Mouse (Mus musculus): ENCODE data around the gene Vars. TPM values are rescaled to one million over a fixed set of nuclear protein-coding genes. Genes with fewer than 3 reads are reported as not detected.
A peak's percentile ranks its signal among the peaks of the same experiment; 100 is the strongest.

The Vars gene
- total and polyA plus RNA-seq, 3 experiments = 130 to 1,339 (median 289) TPM

GRCm38 (mm10) chr17:35045807-35046680 is 45.3 kb downstream of the Vars start:
- Histone ChIP-seq H3K4me3 (ENCODE audit: low read depth, low read length) (peak overlapping the region; percentile 75), H3K4me1 (ENCODE audit: insufficient read depth, low read depth, low read length) (peaks cover 81% of the 10 kb centered on the region), H3K36me3 (replicated peaks) (peaks cover 11% of the 10 kb centered on the region), H3K9me3 (replicated peaks) (no peaks in the 10 kb centered on the region), H3K27me3 (ENCODE audit: insufficient read depth, low read length) (no peaks in the 10 kb centered on the region)
- no peak for TF ChIP-seq GATA2 (IDR thresholded peaks at IDR 0.05; ENCODE audit: borderline replicate concordance, low read depth, low read length)
- TF ChIP-seq POLR2AphosphoS5 (IDR thresholded peaks at IDR 0.05; ENCODE audit: insufficient replicate concordance, low read depth, low read length) = no peak
- TF ChIP-seq GATA1 (IDR thresholded peaks at IDR 0.05; ENCODE audit: borderline replicate concordance, low read length) = no peak
- no peak for TF ChIP-seq CTCF (IDR thresholded peaks at IDR 0.05; ENCODE audit: low read depth, low read length)
- no peak for TF ChIP-seq TAL1 (conservative IDR thresholded peaks at IDR 0.05; ENCODE audit: low read depth, low read length)
- DNase-seq (ENCODE audit: low spot score) (no peak), ATAC-seq (ENCODE audit: extremely low read depth, insufficient number of reproducible peaks, low FRiP score, poor library complexity, severe bottlenecking) (no peak)

GRCm38 (mm10) chr17:35046681-35047455 is 46.1 kb downstream of the Vars start, which contains the start of gene Msh5:
Gene Msh5 (minus strand): TSS chr17:35046745.
- Histone ChIP-seq H3K9me3 (replicated peaks) (no peaks in the 10 kb centered on the region), H3K4me1 (ENCODE audit: insufficient read depth, low read depth, low read length) (peaks cover 77% of the 10 kb centered on the region), H3K36me3 (replicated peaks) (peaks cover 17% of the 10 kb centered on the region), H3K27me3 (ENCODE audit: insufficient read depth, low read length) (no peaks in the 10 kb centered on the region), H3K4me3 (ENCODE audit: low read depth, low read length) (peak within 1 kb of the TSS; percentile 75)
- DNase-seq (ENCODE audit: low spot score) (peak; percentile 81), ATAC-seq (ENCODE audit: extremely low read depth, insufficient number of reproducible peaks, low FRiP score, poor library complexity, severe bottlenecking) (peak; percentile 64)
- no peak for TF ChIP-seq GATA1 (IDR thresholded peaks at IDR 0.05; ENCODE audit: borderline replicate concordance, low read length)
- TF ChIP-seq GATA2 (IDR thresholded peaks at IDR 0.05; ENCODE audit: borderline replicate concordance, low read depth, low read length) = no peak
- no peak for TF ChIP-seq POLR2AphosphoS5 (IDR thresholded peaks at IDR 0.05; ENCODE audit: insufficient replicate concordance, low read depth, low read length)
- TF ChIP-seq TAL1 (conservative IDR thresholded peaks at IDR 0.05; ENCODE audit: low read depth, low read length) = no peak
- no peak for TF ChIP-seq CTCF (IDR thresholded peaks at IDR 0.05; ENCODE audit: low read depth, low read length)

GRCm38 (mm10) chr17:35047688-35048087 is 46.9 kb downstream of the Vars start:
- H3K9me3 ChIP-seq (replicated peaks) = no peaks in the 10 kb centered on the region
- ATAC-seq (ENCODE audit: extremely low read depth, insufficient number of reproducible peaks, low FRiP score, poor library complexity, severe bottlenecking) (no peak), DNase-seq (ENCODE audit: low spot score) (no peak)
- peaks cover 24% of the 10 kb centered on the region for H3K36me3 ChIP-seq (replicated peaks)
- no peak for TF ChIP-seq CTCF (IDR thresholded peaks at IDR 0.05; ENCODE audit: low read depth, low read length)
- no peak for TF ChIP-seq TAL1 (conservative IDR thresholded peaks at IDR 0.05; ENCODE audit: low read depth, low read length)
- TF ChIP-seq GATA1 (IDR thresholded peaks at IDR 0.05; ENCODE audit: borderline replicate concordance, low read length) = no peak
- TF ChIP-seq POLR2AphosphoS5 (IDR thresholded peaks at IDR 0.05; ENCODE audit: insufficient replicate concordance, low read depth, low read length) = no peak
- no peak for TF ChIP-seq GATA2 (IDR thresholded peaks at IDR 0.05; ENCODE audit: borderline replicate concordance, low read depth, low read length)
- H3K4me1 ChIP-seq (ENCODE audit: insufficient read depth, low read depth, low read length) = peaks cover 78% of the 10 kb centered on the region
- no peaks in the 10 kb centered on the region for H3K27me3 ChIP-seq (ENCODE audit: insufficient read depth, low read length)
- H3K4me3 ChIP-seq (ENCODE audit: low read depth, low read length) = peak overlapping the region; percentile 57; the same call in 1 of the 2 replicates

- H3K4me3 ChIP-seq (ENCODE audit: low read depth, low read length) = peak overlapping the region; percentile 57; the same call in 1 of the 2 replicates
- H3K36me3 ChIP-seq (replicated peaks) = peaks cover 31% of the 10 kb centered on the region
- 0 out of 2 replicates have a peak, but pooled peaks have one; percentile 2 for ATAC-seq (ENCODE audit: extremely low read depth, insufficient number of reproducible peaks, low FRiP score, poor library complexity, severe bottlenecking)
- no peak for TF ChIP-seq POLR2AphosphoS5 (IDR thresholded peaks at IDR 0.05; ENCODE audit: insufficient replicate concordance, low read depth, low read length)
- no peak for TF ChIP-seq CTCF (IDR thresholded peaks at IDR 0.05; ENCODE audit: low read depth, low read length)
- TF ChIP-seq TAL1 (conservative IDR thresholded peaks at IDR 0.05; ENCODE audit: low read depth, low read length) = no peak
- peak; percentile 71 for DNase-seq (ENCODE audit: low spot score)
- H3K27me3 ChIP-seq (ENCODE audit: insufficient read depth, low read length) = no peaks in the 10 kb centered on the region
- no peaks in the 10 kb centered on the region for H3K9me3 ChIP-seq (replicated peaks)
- H3K4me1 ChIP-seq (ENCODE audit: insufficient read depth, low read depth, low read length) = peaks cover 79% of the 10 kb centered on the region
Observed at GRCm38 (mm10) chr17:35048149-35048931, 47.6 kb downstream of the Vars start.

GRCm38 (mm10) chr17:35048932-35049440 is 48.2 kb downstream of the Vars start:
- ATAC-seq (ENCODE audit: extremely low read depth, insufficient number of reproducible peaks, low FRiP score, poor library complexity, severe bottlenecking) = no peak
- Histone ChIP-seq H3K36me3 (replicated peaks) (peaks cover 31% of the 10 kb centered on the region), H3K9me3 (replicated peaks) (no peaks in the 10 kb centered on the region), H3K4me1 (ENCODE audit: insufficient read depth, low read depth, low read length) (peaks cover 77% of the 10 kb centered on the region), H3K4me3 (ENCODE audit: low read depth, low read length) (peak overlapping the region; percentile 81; the same call in 1 of the 2 replicates), H3K27me3 (ENCODE audit: insufficient read depth, low read length) (no peaks in the 10 kb centered on the region)
- DNase-seq (ENCODE audit: low spot score) = no peak
- TF ChIP-seq POLR2AphosphoS5 (IDR thresholded peaks at IDR 0.05; ENCODE audit: insufficient replicate concordance, low read depth, low read length) = no peak
- no peak for TF ChIP-seq TAL1 (conservative IDR thresholded peaks at IDR 0.05; ENCODE audit: low read depth, low read length)
